Mouse (Mus musculus) limb, embryonic 10.5 days (tissue): ENCODE results near the gene Lrrc30. TPM values are rescaled to one million over a fixed set of nuclear protein-coding genes. Genes with fewer than 3 reads are reported as not detected.

Source experiments
- polyA plus RNA-seq: library from polyadenylated mRNA; unstranded; fragments of >200 nt; fragmentation: Nextera tagmentation; extraction: Ambion mirVana; gene quantifications from 2 replicates; pipeline ENCODE4 v1.2.1, GENCODE M21; 2016

Lrrc30 gene
- polyA plus RNA-seq, 1 experiment from 2014 or later = not detected

Other genes starting within 250 kb of the Lrrc30 start
- gene Lama1, start 64.5 kb upstream of the Lrrc30 start, polyA plus RNA-seq = 3.3 and 5.9 TPM in 2 replicates